Mouse (Mus musculus) neural tube, embryonic 12.5 days (tissue): ENCODE measurements at regions not wholly inside any gene's neighbourhood (a gene's known extent, or its start where the extent isn't known, plus 50 kb on each side); places are given as distances from the start of the nearest gene placed in this dataset.

Experiments used
- ATAC-seq: fragments of 200-750 bp; cut with Nextera tagmentation; 2 replicates; pipeline ENCODE4 v1.8.0; 2017; ENCODE audit warnings: low read depth, mild to moderate bottlenecking, moderate TSS enrichment, moderate library complexity; ENCODE audit not compliant: low FRiP score
- H3K27ac ChIP-seq: fragments of 300-500 bp; sonication (generic); 2 replicates; pipeline ENCODE4 v1.5.1; 2016
- H3K27me3 ChIP-seq: fragments of 300-500 bp; sonication (generic); replicated peaks from 2 replicates; pipeline ENCODE4 v1.6.1; 2016; ENCODE audit warnings: mild to moderate bottlenecking
- H3K36me3 ChIP-seq: fragments of 300-500 bp; sonication (generic); 2 replicates; pipeline ENCODE4 v1.6.1; 2016; ENCODE audit warnings: mild to moderate bottlenecking
- H3K4me1 ChIP-seq: fragments of 300-500 bp; sonication (generic); 2 replicates; pipeline ENCODE4 v1.6.1; 2016
- H3K4me2 ChIP-seq: fragments of 300-500 bp; sonication (generic); replicated peaks from 2 replicates; pipeline ENCODE4 v1.6.1; 2016; ENCODE audit warnings: mild to moderate bottlenecking
- H3K4me3 ChIP-seq: fragments of 300-500 bp; sonication (generic); 2 replicates; pipeline ENCODE4 v1.5.1; 2016
- H3K9ac ChIP-seq: fragments of 300-500 bp; sonication (generic); 2 replicates; pipeline ENCODE4 v1.6.1; 2016; ENCODE audit warnings: mild to moderate bottlenecking
- H3K9me3 ChIP-seq: fragments of 300-500 bp; sonication (generic); 2 replicates; pipeline ENCODE4 v1.6.1; 2016; ENCODE audit warnings: mild to moderate bottlenecking
- WGBS: fragments of 180-500 bp; shearing (Covaris S2); methylation state at CpG from one replicate; pipeline ENCODE4 v1.1.7; 2016; 5-methylcytosine and 5-hydroxymethylcytosine counted together

- 73% methylated on average over 15 of the region's 15 CpGs for WGBS
- Histone ChIP-seq H3K4me3 (no peak overlapping the region), H3K9ac (no peak overlapping the region), H3K9me3 (no peaks in the 10 kb centered on the region), H3K36me3 (no peaks in the 10 kb centered on the region), H3K27ac (no peak overlapping the region), H3K4me1 (no peaks in the 10 kb centered on the region), H3K27me3 (no peaks in the 10 kb centered on the region), H3K4me2 (no peak overlapping the region)
- ATAC-seq: no peak
Measured at GRCm38 (mm10) chr4:106025966-106026637, 236.4 kb downstream of the Gm12728 start.

GRCm38 (mm10) chr4:106040376-106040775 lies 250.7 kb downstream of the Gm12728 start:
- Histone ChIP-seq H3K4me3 (no peak overlapping the region), H3K36me3 (no peaks in the 10 kb centered on the region), H3K9ac (no peak overlapping the region), H3K4me2 (no peak overlapping the region), H3K9me3 (0 out of 2 replicates have a peak, but pooled peaks cover 3% of the 10 kb centered on the region), H3K27ac (no peak overlapping the region), H3K4me1 (peaks cover 10% of the 10 kb centered on the region), H3K27me3 (no peaks in the 10 kb centered on the region)
- WGBS: 8% methylated on average over 7 of the region's 7 CpGs
- peak; percentile 65; the same call in 1 of the 2 replicates for ATAC-seq

GRCm38 (mm10) chr4:106042456-106042855 lies 252.8 kb downstream of the Gm12728 start:
- WGBS: 62% methylated on average over 3 of the region's 3 CpGs

GRCm38 (mm10) chr4:106043661-106044060 lies 254.0 kb downstream of the Gm12728 start:
- no peaks in the 10 kb centered on the region for H3K36me3 ChIP-seq
- H3K4me2 ChIP-seq: no peak overlapping the region
- no peak overlapping the region for H3K27ac ChIP-seq
- H3K4me1 ChIP-seq: peaks cover 10% of the 10 kb centered on the region
- WGBS: 88% methylated on average over 9 of the region's 9 CpGs
- no peaks in the 10 kb centered on the region for H3K27me3 ChIP-seq
- no peaks in the 10 kb centered on the region for H3K9me3 ChIP-seq
- H3K9ac ChIP-seq: no peak overlapping the region
- H3K4me3 ChIP-seq: no peak overlapping the region
- ATAC-seq: no peak

More at GRCm38 (mm10) chr4:106042456-106042855, 252.8 kb downstream of the Gm12728 start:
- Histone ChIP-seq H3K9ac (no peak overlapping the region), H3K4me1 (peaks cover 10% of the 10 kb centered on the region), H3K4me2 (no peak overlapping the region), H3K27ac (no peak overlapping the region), H3K36me3 (no peaks in the 10 kb centered on the region), H3K9me3 (no peaks in the 10 kb centered on the region), H3K4me3 (no peak overlapping the region), H3K27me3 (no peaks in the 10 kb centered on the region)
- no peak for ATAC-seq

- no peak overlapping the region for H3K4me2 ChIP-seq
- no peaks in the 10 kb centered on the region for H3K27me3 ChIP-seq
- H3K4me1 ChIP-seq: 0 out of 2 replicates have a peak, but pooled peaks cover 3% of the 10 kb centered on the region
- WGBS: 87% methylated on average over 8 of the region's 8 CpGs
- no peaks in the 10 kb centered on the region for H3K36me3 ChIP-seq
- no peak overlapping the region for H3K9ac ChIP-seq
- H3K9me3 ChIP-seq: no peaks in the 10 kb centered on the region
- H3K4me3 ChIP-seq: no peak overlapping the region
- no peak overlapping the region for H3K27ac ChIP-seq
- ATAC-seq: no peak
Measured at GRCm38 (mm10) chr4:106048053-106048452, 258.4 kb downstream of the Gm12728 start.

GRCm38 (mm10) chr4:106048797-106049196 lies 259.1 kb downstream of the Gm12728 start:
- H3K4me2 ChIP-seq: no peak overlapping the region
- no peaks in the 10 kb centered on the region for H3K9me3 ChIP-seq
- no peak for ATAC-seq
- H3K4me1 ChIP-seq: 0 out of 2 replicates have a peak, but pooled peaks cover 3% of the 10 kb centered on the region
- no peak overlapping the region for H3K27ac ChIP-seq
- H3K36me3 ChIP-seq: no peaks in the 10 kb centered on the region
- WGBS: 90% methylated on average over 8 of the region's 8 CpGs
- H3K9ac ChIP-seq: no peak overlapping the region
- H3K27me3 ChIP-seq: no peaks in the 10 kb centered on the region
- no peak overlapping the region for H3K4me3 ChIP-seq

GRCm38 (mm10) chr4:106049880-106050279 lies 260.2 kb downstream of the Gm12728 start:
- ATAC-seq: no peak
- WGBS: 75% methylated on average over 3 of the region's 3 CpGs
- no peaks in the 10 kb centered on the region for H3K36me3 ChIP-seq

GRCm38 (mm10) chr4:106050297-106050696 lies 260.6 kb downstream of the Gm12728 start:
- H3K4me1 ChIP-seq: 0 out of 2 replicates have a peak, but pooled peaks cover 3% of the 10 kb centered on the region
- no peaks in the 10 kb centered on the region for H3K27me3 ChIP-seq
- ATAC-seq: no peak
- no peaks in the 10 kb centered on the region for H3K36me3 ChIP-seq
- H3K9me3 ChIP-seq: no peaks in the 10 kb centered on the region
- H3K4me3 ChIP-seq: no peak overlapping the region
- H3K4me2 ChIP-seq: no peak overlapping the region
- H3K27ac ChIP-seq: no peak overlapping the region
- 19% methylated on average over 3 of the region's 3 CpGs for WGBS
- H3K9ac ChIP-seq: no peak overlapping the region

More at GRCm38 (mm10) chr4:106049880-106050279, 260.2 kb downstream of the Gm12728 start:
- no peak overlapping the region for H3K9ac ChIP-seq
- H3K27me3 ChIP-seq: no peaks in the 10 kb centered on the region
- no peak overlapping the region for H3K4me3 ChIP-seq
- H3K27ac ChIP-seq: no peak overlapping the region
- no peak overlapping the region for H3K4me2 ChIP-seq
- no peaks in the 10 kb centered on the region for H3K9me3 ChIP-seq
- H3K4me1 ChIP-seq: 0 out of 2 replicates have a peak, but pooled peaks cover 3% of the 10 kb centered on the region

GRCm38 (mm10) chr4:106053496-106053895 lies 262.5 kb upstream of the Usp24 start:
- no peak overlapping the region for H3K4me3 ChIP-seq
- no peak for ATAC-seq
- no peaks in the 10 kb centered on the region for H3K9me3 ChIP-seq
- H3K4me2 ChIP-seq: no peak overlapping the region
- 60% methylated on average over 9 of the region's 9 CpGs for WGBS
- H3K4me1 ChIP-seq: 0 out of 2 replicates have a peak, but pooled peaks cover 3% of the 10 kb centered on the region
- H3K9ac ChIP-seq: no peak overlapping the region
- no peaks in the 10 kb centered on the region for H3K36me3 ChIP-seq
- no peak overlapping the region for H3K27ac ChIP-seq
- H3K27me3 ChIP-seq: no peaks in the 10 kb centered on the region

GRCm38 (mm10) chr4:106054324-106054723 lies 261.7 kb upstream of the Usp24 start:
- 79% methylated on average over 7 of the region's 7 CpGs for WGBS
- Histone ChIP-seq H3K9me3 (no peaks in the 10 kb centered on the region), H3K27ac (no peak overlapping the region), H3K4me3 (no peak overlapping the region), H3K4me1 (0 out of 2 replicates have a peak, but pooled peaks cover 3% of the 10 kb centered on the region), H3K27me3 (no peaks in the 10 kb centered on the region), H3K4me2 (no peak overlapping the region), H3K36me3 (no peaks in the 10 kb centered on the region), H3K9ac (no peak overlapping the region)
- no peak for ATAC-seq

- no peak for ATAC-seq
- H3K4me1 ChIP-seq: peaks cover 4% of the 10 kb centered on the region; the same call in 1 of the 2 replicates
- WGBS: 89% methylated on average over 12 of the region's 12 CpGs
Measured at GRCm38 (mm10) chr4:106062651-106063050, 253.4 kb upstream of the Usp24 start.

GRCm38 (mm10) chr4:106063851-106064382 lies 252.1 kb upstream of the Usp24 start:
- no peaks in the 10 kb centered on the region for H3K36me3 ChIP-seq
- no peaks in the 10 kb centered on the region for H3K9me3 ChIP-seq
- no peak for ATAC-seq
- no peak overlapping the region for H3K4me3 ChIP-seq
- peaks cover 4% of the 10 kb centered on the region; the same call in 1 of the 2 replicates for H3K4me1 ChIP-seq
- H3K4me2 ChIP-seq: no peak overlapping the region
- no peak overlapping the region for H3K27ac ChIP-seq
- H3K9ac ChIP-seq: no peak overlapping the region
- WGBS: 54% methylated on average over 6 of the region's 6 CpGs
- H3K27me3 ChIP-seq: no peaks in the 10 kb centered on the region

More at GRCm38 (mm10) chr4:106062651-106063050, 253.4 kb upstream of the Usp24 start:
- H3K27ac ChIP-seq: no peak overlapping the region
- H3K9ac ChIP-seq: no peak overlapping the region
- H3K4me3 ChIP-seq: no peak overlapping the region
- H3K9me3 ChIP-seq: no peaks in the 10 kb centered on the region
- H3K4me2 ChIP-seq: no peak overlapping the region
- H3K36me3 ChIP-seq: no peaks in the 10 kb centered on the region
- no peaks in the 10 kb centered on the region for H3K27me3 ChIP-seq
